Mouse (Mus musculus) limb, embryonic 11.5 days (tissue): ENCODE measurements at regions not wholly inside any gene's neighbourhood (a gene's known extent, or its start where the extent isn't known, plus 50 kb on each side); places are given as distances from the start of the nearest gene placed in this dataset.

ENCODE experiments used
- ATAC-seq: fragments of 200-750 bp; cut with Nextera tagmentation; 2 replicates; pipeline ENCODE4 v1.8.0; 2017; ENCODE audit warnings: low read depth; ENCODE audit not compliant: insufficient number of reproducible peaks, low FRiP score, low TSS enrichment
- DNase-seq: peaks from one replicate; pipeline ENCODE4 v3.0.0-alpha.2; 2015; ENCODE audit warnings: low spot score
- H3K27ac ChIP-seq: fragments of 300-500 bp; sonication (generic); replicated peaks from 2 replicates; pipeline ENCODE4 v1.5.1; 2014; ENCODE audit warnings: low read depth, mild to moderate bottlenecking, low read length
- H3K27me3 ChIP-seq: fragments of 300-500 bp; sonication (generic); 2 replicates; pipeline ENCODE4 v1.6.1; 2014; ENCODE audit warnings: mild to moderate bottlenecking, low read length, mixed read lengths; ENCODE audit not compliant: control insufficient read depth, insufficient read depth
- H3K36me3 ChIP-seq: fragments of 300-500 bp; sonication (generic); 2 replicates; pipeline ENCODE4 v1.6.1; 2014; ENCODE audit warnings: mild to moderate bottlenecking, low read length, moderate library complexity, mixed read lengths; ENCODE audit not compliant: control insufficient read depth, insufficient read depth
- H3K4me1 ChIP-seq: fragments of 300-500 bp; sonication (generic); 2 replicates; pipeline ENCODE4 v1.6.1; 2014; ENCODE audit warnings: low read length, mixed read lengths; ENCODE audit not compliant: control insufficient read depth, insufficient read depth
- H3K4me2 ChIP-seq: fragments of 300-500 bp; sonication (generic); 2 replicates; pipeline ENCODE4 v1.6.1; 2014; ENCODE audit warnings: low read depth, mild to moderate bottlenecking, moderate library complexity; ENCODE audit not compliant: severe bottlenecking
- H3K4me3 ChIP-seq: fragments of 300-500 bp; sonication (generic); 2 replicates; pipeline ENCODE4 v1.5.1; 2014; ENCODE audit warnings: low read depth, low read length
- H3K9ac ChIP-seq: fragments of 300-500 bp; sonication (generic); 2 replicates; pipeline ENCODE4 v1.6.1; 2014; ENCODE audit warnings: mild to moderate bottlenecking, low read length
- H3K9me3 ChIP-seq: fragments of 300-500 bp; sonication (generic); 2 replicates; pipeline ENCODE4 v1.6.1; 2016; ENCODE audit warnings: low read length; ENCODE audit not compliant: control insufficient read depth
- WGBS: fragments of 180-500 bp; shearing (Covaris S2); extraction: QIAGEN DNeasy Blood & Tissue Kit; methylation state at CpG from one replicate; pipeline ENCODE4 v1.1.7; 2014; 5-methylcytosine and 5-hydroxymethylcytosine counted together

DNA sequence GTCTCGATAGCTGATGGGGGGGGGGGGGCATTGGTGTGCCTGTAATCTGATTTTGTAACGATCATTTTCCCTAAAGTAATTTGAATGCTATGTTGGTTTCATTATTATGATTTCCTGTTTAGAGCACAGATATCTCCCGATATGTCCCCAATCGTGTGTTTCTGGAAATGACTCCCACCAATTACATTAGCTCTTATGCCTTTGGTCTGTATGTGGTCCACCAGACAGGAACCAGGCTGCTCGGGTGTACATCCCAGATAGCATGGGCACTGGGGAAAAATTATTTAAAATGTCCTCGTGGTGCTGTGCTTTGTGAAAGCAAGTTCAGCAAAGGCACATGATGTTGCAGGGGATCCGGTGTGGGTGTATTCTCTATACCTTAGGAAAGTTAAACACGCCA is 82.0 kb upstream of the Itga6 start:
- H3K27ac ChIP-seq = no peak overlapping the region
- H3K9ac ChIP-seq = no peak overlapping the region
- no peak overlapping the region for H3K4me3 ChIP-seq
- H3K27me3 ChIP-seq = no peaks in the 10 kb centered on the region
- no peaks in the 10 kb centered on the region for H3K36me3 ChIP-seq
- DNase-seq (no peak), ATAC-seq (no peak)
- no peaks in the 10 kb centered on the region for H3K4me1 ChIP-seq
- no peak overlapping the region for H3K4me2 ChIP-seq
- H3K9me3 ChIP-seq = no peaks in the 10 kb centered on the region
- WGBS = 86% methylated on average over 8 of the region's 8 CpGs

DNA sequence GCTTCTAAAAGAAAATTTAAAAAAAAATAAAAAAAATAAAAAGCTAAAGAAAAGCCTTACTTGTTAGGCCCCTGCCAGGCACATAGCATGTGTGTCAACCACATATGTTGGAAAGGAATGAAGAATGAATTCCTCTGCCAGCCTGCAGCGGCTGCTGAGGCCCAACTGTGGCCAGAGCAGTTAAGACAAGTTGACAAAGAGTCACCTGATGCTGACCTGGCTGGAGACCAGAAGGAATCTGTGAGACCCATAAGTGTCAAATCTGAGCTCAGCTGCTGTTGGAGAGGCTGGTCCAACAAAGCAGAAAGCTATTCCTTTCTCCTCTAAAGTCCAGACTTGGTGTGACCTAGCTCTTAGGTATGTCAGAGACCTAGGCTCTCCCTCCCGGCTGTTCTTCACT is 78.5 kb upstream of the Itga6 start:
- Histone ChIP-seq H3K4me3 (no peak overlapping the region), H3K27ac (no peak overlapping the region), H3K9ac (no peak overlapping the region), H3K27me3 (no peaks in the 10 kb centered on the region), H3K4me2 (no peak overlapping the region), H3K9me3 (no peaks in the 10 kb centered on the region), H3K4me1 (no peaks in the 10 kb centered on the region), H3K36me3 (no peaks in the 10 kb centered on the region)
- 75% methylated on average over 2 of the region's 2 CpGs for WGBS
- DNase-seq (no peak), ATAC-seq (no peak)

- no peak overlapping the region for H3K4me2 ChIP-seq
- ATAC-seq = no peak
- no peak overlapping the region for H3K9ac ChIP-seq
Measured at GRCm38 (mm10) chr2:71667746-71668145, 77.7 kb upstream of the Itga6 start.

GRCm38 (mm10) chr2:71670228-71670790 is 75.1 kb upstream of the Itga6 start:
- WGBS = 85% methylated on average over 6 of the region's 6 CpGs
- Histone ChIP-seq H3K36me3 (no peaks in the 10 kb centered on the region), H3K27ac (no peak overlapping the region), H3K27me3 (no peaks in the 10 kb centered on the region), H3K9me3 (no peaks in the 10 kb centered on the region), H3K9ac (no peak overlapping the region), H3K4me1 (0 out of 2 replicates have a peak, but pooled peaks cover 3% of the 10 kb centered on the region), H3K4me3 (no peak overlapping the region), H3K4me2 (no peak overlapping the region)
- DNase-seq (no peak), ATAC-seq (no peak)

More at GRCm38 (mm10) chr2:71667746-71668145, 77.7 kb upstream of the Itga6 start:
- Histone ChIP-seq H3K27ac (no peak overlapping the region), H3K4me1 (no peaks in the 10 kb centered on the region), H3K4me3 (no peak overlapping the region), H3K36me3 (no peaks in the 10 kb centered on the region), H3K9me3 (no peaks in the 10 kb centered on the region), H3K27me3 (no peaks in the 10 kb centered on the region)
- 98% methylated on average over 3 of the region's 3 CpGs for WGBS
- DNase-seq = no peak

DNA sequence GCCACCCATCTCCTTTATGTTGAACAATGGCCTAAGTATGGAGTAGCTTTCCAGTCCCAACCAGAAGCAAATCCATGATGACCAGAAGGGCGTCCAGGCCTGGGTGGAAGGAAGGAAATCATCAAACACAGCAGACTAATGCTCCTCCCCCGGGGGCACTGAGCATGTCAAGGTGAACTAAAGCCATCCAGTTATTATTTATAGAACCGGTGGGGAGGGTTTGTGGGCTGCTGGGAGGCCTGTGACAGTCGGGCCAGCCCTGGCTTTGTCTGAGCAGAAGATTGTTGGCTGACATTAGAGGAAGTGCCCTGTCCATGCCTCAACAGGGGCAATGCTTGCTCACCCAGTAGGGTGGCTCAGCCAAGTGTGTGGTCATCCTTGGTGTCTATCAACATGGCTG is 74.5 kb upstream of the Itga6 start:
- Histone ChIP-seq H3K27ac (0 out of 2 replicates have a peak overlapping the region, but pooled peaks have one; percentile 8), H3K9ac (no peak overlapping the region), H3K4me1 (0 out of 2 replicates have a peak, but pooled peaks cover 3% of the 10 kb centered on the region), H3K27me3 (no peaks in the 10 kb centered on the region), H3K36me3 (no peaks in the 10 kb centered on the region), H3K9me3 (no peaks in the 10 kb centered on the region), H3K4me3 (no peak overlapping the region), H3K4me2 (no peak overlapping the region)
- ATAC-seq = no peak
- DNase-seq = no peak
- 86% methylated on average over 4 of the region's 4 CpGs for WGBS

DNA sequence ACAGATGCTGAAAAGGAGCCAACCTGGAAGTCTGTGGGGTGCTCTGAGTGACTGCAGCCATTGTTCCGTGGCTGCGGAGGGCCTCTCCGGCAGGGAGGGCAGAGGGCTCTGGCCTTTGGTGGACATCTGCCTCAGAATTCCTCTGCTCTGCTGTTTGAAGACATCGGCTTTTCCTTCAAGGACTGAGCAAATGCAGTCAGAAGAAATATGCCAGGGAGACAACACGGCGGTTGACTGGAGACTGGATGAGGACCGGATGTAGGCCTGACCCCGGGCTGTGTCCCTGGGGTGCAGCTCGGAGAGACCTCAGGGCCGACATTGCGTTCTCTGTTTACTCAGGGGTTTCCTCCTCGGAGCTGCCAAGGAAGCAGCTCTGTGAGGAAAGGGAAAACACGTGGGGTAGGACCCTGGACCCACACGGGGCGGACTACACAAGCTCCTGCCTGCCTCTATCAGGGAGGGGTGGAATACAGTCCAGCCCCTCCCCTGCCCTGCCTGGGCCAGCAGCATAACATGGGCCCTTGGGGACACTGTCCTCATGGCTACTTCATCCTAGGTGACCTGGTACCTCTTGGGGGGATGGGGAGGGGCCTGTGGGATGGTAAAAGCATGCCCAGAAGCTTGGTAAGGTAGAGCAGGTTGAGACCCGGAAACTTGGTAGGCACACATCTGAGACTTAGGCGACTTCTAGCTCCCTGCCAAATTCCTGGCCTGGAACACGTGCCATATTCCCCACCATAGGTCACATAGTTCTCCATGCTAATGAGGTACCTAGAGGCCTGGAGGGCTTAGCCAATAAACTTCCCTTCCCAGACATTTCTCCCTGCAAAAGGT is 72.1 kb upstream of the Itga6 start:
- no peak overlapping the region for H3K4me3 ChIP-seq
- DNase-seq (no peak), ATAC-seq (no peak)
- no peaks in the 10 kb centered on the region for H3K9me3 ChIP-seq
- no peaks in the 10 kb centered on the region for H3K27me3 ChIP-seq
- no peak overlapping the region for H3K4me2 ChIP-seq
- H3K9ac ChIP-seq = no peak overlapping the region
- H3K36me3 ChIP-seq = no peaks in the 10 kb centered on the region
- WGBS = 76% methylated on average over 18 of the region's 18 CpGs
- H3K4me1 ChIP-seq = 0 out of 2 replicates have a peak, but pooled peaks cover 3% of the 10 kb centered on the region
- no peak overlapping the region; the same call in 1 of the 2 replicates for H3K27ac ChIP-seq

DNA sequence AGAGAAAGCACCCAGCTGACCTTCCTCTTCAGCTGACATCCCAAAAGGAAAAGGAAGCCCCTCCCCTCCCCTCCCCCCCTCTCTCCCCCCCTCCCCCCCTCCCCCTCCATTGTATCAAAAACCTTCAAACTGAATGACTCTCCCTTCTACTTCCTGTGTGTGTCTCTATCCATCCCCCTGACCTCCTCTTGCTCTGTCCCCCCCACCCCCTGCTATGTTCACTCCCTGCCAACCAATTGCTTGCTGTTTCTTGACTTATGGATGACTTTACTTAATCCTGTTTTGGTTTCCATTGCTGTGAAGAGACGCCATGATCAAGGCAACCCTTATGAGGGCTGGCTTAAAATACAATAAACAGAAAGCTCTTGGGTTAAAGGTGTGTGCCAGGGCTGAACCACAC is 64.7 kb upstream of the Itga6 start:
- H3K4me3 ChIP-seq = no peak overlapping the region

DNA sequence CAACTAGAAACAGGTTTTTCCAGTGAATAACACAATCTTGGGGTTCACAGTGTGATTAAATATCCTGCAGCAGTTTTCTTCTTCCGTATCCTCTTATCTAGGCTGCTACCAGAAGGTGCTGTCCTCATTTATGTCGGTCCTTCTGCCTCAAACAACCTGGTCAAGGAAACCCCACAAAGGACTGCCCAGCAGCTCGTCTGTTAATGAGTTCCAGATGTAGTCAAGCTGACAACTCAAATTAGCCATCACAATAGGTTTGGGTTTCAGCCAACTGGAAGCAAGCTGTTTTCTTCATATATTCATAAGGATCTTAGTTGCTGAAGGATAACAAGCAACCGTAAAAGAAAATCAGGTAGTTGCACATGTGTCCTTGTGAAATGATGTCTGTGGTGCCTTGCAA is 64.3 kb upstream of the Itga6 start:
- H3K9me3 ChIP-seq = no peaks in the 10 kb centered on the region
- H3K4me3 ChIP-seq = no peak overlapping the region
- no peak overlapping the region for H3K27ac ChIP-seq
- ATAC-seq = no peak
- peaks cover 5% of the 10 kb centered on the region for H3K4me1 ChIP-seq
- no peaks in the 10 kb centered on the region for H3K27me3 ChIP-seq
- no peak overlapping the region for H3K9ac ChIP-seq
- no peaks in the 10 kb centered on the region for H3K36me3 ChIP-seq
- DNase-seq = no peak
- H3K4me2 ChIP-seq = no peak overlapping the region
- 20% methylated on average over 4 of the region's 4 CpGs for WGBS

More for the DNA sequence above, 64.7 kb upstream of the Itga6 start:
- 15% methylated on average over 1 of the region's 1 CpGs for WGBS
- ATAC-seq (no peak), DNase-seq (no peak)
- Histone ChIP-seq H3K9ac (no peak overlapping the region), H3K36me3 (no peaks in the 10 kb centered on the region), H3K27ac (no peak overlapping the region), H3K4me2 (no peak overlapping the region), H3K9me3 (no peaks in the 10 kb centered on the region), H3K4me1 (peaks cover 5% of the 10 kb centered on the region), H3K27me3 (no peaks in the 10 kb centered on the region)
